Mouse (Mus musculus) kidney, postnatal 0 days (tissue): ENCODE measurements around the gene Zfpm1. TPM values are rescaled to one million over a fixed set of nuclear protein-coding genes. Genes with fewer than 3 reads are reported as not detected.

Experiments
- ATAC-seq: fragments of 200-750 bp; cut with Nextera tagmentation; replicated peaks from 2 replicates; pipeline ENCODE4 v1.8.0; 2017; ENCODE audit warnings: low read depth, moderate number of reproducible peaks, moderate TSS enrichment, moderate library complexity; ENCODE audit not compliant: low FRiP score
- DNase-seq: peaks from one replicate; pipeline ENCODE4 v3.0.0-alpha.2; 2016; ENCODE audit warnings: low spot score
- H3K27ac ChIP-seq: fragments of 300-500 bp; sonication (generic); 2 replicates; pipeline ENCODE4 v1.5.1; 2014; ENCODE audit warnings: mild to moderate bottlenecking
- H3K27me3 ChIP-seq: fragments of 300-500 bp; sonication (generic); 2 replicates; pipeline ENCODE4 v1.6.1; 2014; ENCODE audit warnings: low read length, mixed read lengths; ENCODE audit not compliant: insufficient read depth
- H3K36me3 ChIP-seq: fragments of 300-500 bp; sonication (generic); 2 replicates; pipeline ENCODE4 v1.6.1; 2014; ENCODE audit warnings: low read length, mixed read lengths; ENCODE audit not compliant: insufficient read depth
- H3K4me1 ChIP-seq: fragments of 300-500 bp; sonication (generic); replicated peaks from 2 replicates; pipeline ENCODE4 v1.6.1; 2014; ENCODE audit warnings: antibody characterized with exemption, low read length, mixed read lengths; ENCODE audit not compliant: insufficient read depth
- H3K4me2 ChIP-seq: fragments of 300-500 bp; sonication (generic); 2 replicates; pipeline ENCODE4 v1.6.1; 2014; ENCODE audit warnings: mild to moderate bottlenecking, low read length, moderate library complexity, mixed read lengths
- H3K4me3 ChIP-seq: fragments of 300-500 bp; sonication (generic); replicated peaks from 2 replicates; pipeline ENCODE4 v1.5.1; 2014; ENCODE audit warnings: low read depth, low read length
- H3K9ac ChIP-seq: fragments of 300-500 bp; sonication (generic); 2 replicates; pipeline ENCODE4 v1.6.1; 2014; ENCODE audit warnings: low read depth, low read length
- H3K9me3 ChIP-seq: fragments of 300-500 bp; sonication (generic); replicated peaks from 2 replicates; pipeline ENCODE4 v1.6.1; 2016; ENCODE audit warnings: low read length, inconsistent platforms, mixed read lengths
- CTCF ChIP-seq: IDR thresholded peaks from 2 replicates; pipeline ENCODE4 v1.5.1; 2016; ENCODE audit warnings: antibody characterized with exemption, low read depth, mild to moderate bottlenecking, moderate library complexity
- WGBS: fragments of 180-500 bp; shearing (Covaris S2); extraction: QIAGEN DNeasy Blood & Tissue Kit; methylation state at CpG from one replicate; pipeline ENCODE4 v1.1.7; 2014; 5-methylcytosine and 5-hydroxymethylcytosine counted together
- polyA plus RNA-seq: library from polyadenylated mRNA; unstranded; fragments of >200 nt; fragmentation: Nextera tagmentation; extraction: Ambion mirVana; gene quantifications from 2 replicates; pipeline ENCODE4 v1.2.1, GENCODE M21; 2015

The Zfpm1 gene
- polyA plus RNA-seq, 1 experiment from 2014 or later = 2.3 TPM

GRCm38 (mm10) chr8:122350309-122351089, 68.6 kb downstream of the Zfpm1 start:
- no peak for DNase-seq
- Histone ChIP-seq H3K27ac (no peak overlapping the region), H3K4me3 (no peak overlapping the region), H3K36me3 (no peaks in the 10 kb centered on the region), H3K9me3 (no peaks in the 10 kb centered on the region), H3K4me2 (no peak overlapping the region), H3K9ac (no peak overlapping the region), H3K27me3 (no peaks in the 10 kb centered on the region), H3K4me1 (no peaks in the 10 kb centered on the region)
- no peak for ATAC-seq
- TF ChIP-seq CTCF = no peak
- 49% methylated on average over 11 of the region's 11 CpGs for WGBS

GRCm38 (mm10) chr8:122354157-122354556, 72.2 kb downstream of the Zfpm1 start:
- ATAC-seq (no peak), DNase-seq (no peak)
- no peak overlapping the region for H3K27ac ChIP-seq
- no peaks in the 10 kb centered on the region for H3K36me3 ChIP-seq
- no peak overlapping the region for H3K4me2 ChIP-seq
- H3K27me3 ChIP-seq = no peaks in the 10 kb centered on the region
- H3K9me3 ChIP-seq = no peaks in the 10 kb centered on the region
- 44% methylated on average over 8 of the region's 8 CpGs for WGBS
- no peak overlapping the region for H3K4me3 ChIP-seq
- no peaks in the 10 kb centered on the region for H3K4me1 ChIP-seq
- no peak overlapping the region for H3K9ac ChIP-seq
- TF ChIP-seq CTCF = no peak

DNA sequence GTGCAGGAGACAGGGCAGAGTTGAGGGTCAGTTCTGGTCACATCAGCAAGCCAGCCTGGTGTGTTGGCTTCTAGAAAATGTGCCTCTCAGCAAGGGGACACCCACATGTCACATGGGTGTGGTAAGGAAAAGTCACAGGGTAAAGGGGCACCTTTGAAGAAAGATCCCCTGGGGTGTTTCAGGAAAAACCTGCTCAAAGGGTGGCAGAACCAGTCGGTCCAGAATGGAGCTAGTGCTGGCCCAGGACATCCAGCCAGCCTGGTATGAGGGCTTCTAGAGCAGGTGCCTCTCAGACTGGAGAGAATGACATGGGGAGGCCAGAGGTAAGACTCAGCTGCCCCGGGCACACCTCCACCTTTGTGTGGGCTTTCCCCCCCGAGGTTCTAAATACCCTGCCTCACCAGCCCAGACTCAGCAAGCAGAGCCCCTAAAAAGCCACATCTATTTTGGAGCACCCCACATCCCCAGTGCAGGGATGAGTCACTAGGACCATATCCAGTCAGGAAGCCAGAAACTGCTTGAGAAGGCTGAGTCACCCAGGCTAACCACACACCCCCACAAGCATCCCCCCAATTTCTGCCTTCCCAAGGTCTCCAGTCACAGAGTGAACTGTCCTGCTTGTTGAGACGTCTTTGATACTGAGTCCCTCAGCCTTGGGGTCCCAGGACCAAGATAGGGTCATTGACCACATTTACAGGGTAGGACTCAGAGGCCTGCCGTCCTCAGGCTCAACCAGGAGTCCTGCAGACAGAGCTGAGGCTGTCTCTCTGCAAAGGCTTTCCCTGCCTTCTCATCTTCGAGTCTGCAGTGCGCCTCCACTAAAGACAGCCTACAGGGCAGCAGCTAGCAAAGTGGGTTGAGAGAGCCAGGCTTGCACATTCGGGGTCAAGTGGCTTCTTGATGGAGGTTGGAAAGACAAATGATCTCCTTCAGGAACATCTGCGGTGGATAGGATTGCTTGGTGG, 74.0 kb downstream of the Zfpm1 start:
- Histone ChIP-seq H3K4me3 (no peak overlapping the region), H3K9ac (no peak overlapping the region), H3K27me3 (no peaks in the 10 kb centered on the region), H3K9me3 (no peaks in the 10 kb centered on the region), H3K36me3 (no peaks in the 10 kb centered on the region), H3K4me2 (no peak overlapping the region), H3K4me1 (no peaks in the 10 kb centered on the region), H3K27ac (no peak overlapping the region)
- WGBS = 69% methylated on average over 9 of the region's 9 CpGs
- no peak for TF ChIP-seq CTCF
- ATAC-seq (peak; percentile 66; the same call in 1 of the 2 replicates), DNase-seq (no peak)

DNA sequence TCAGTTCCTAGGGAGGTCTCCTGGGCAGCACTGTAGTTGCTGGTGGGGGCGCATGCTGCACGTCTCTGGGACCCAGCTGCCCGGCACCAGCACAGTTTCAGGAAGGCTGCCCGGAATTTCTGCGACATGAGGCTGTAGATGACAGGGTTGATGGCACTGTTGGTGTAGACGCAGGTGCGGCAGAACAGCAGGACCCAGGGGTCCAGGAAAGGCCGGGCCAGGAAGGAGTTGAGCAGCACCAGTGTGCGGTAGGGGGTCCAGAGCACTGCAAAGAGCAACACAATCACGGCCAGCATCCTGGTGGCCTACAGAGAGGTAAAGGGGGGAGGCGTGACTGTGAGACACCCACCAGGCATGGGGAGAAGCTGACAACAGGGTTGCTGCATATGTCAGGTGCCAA, 75.3 kb downstream of the Zfpm1 start:
- H3K4me3 ChIP-seq = no peak overlapping the region
- H3K4me1 ChIP-seq = no peaks in the 10 kb centered on the region
- H3K9ac ChIP-seq = no peak overlapping the region
- no peak for DNase-seq
- no peaks in the 10 kb centered on the region for H3K27me3 ChIP-seq
- H3K4me2 ChIP-seq = no peak overlapping the region
- H3K9me3 ChIP-seq = no peaks in the 10 kb centered on the region
- WGBS = 70% methylated on average over 11 of the region's 11 CpGs
- no peaks in the 10 kb centered on the region for H3K36me3 ChIP-seq
- TF ChIP-seq CTCF = no peak
- H3K27ac ChIP-seq = no peak overlapping the region
- no peak for ATAC-seq

DNA sequence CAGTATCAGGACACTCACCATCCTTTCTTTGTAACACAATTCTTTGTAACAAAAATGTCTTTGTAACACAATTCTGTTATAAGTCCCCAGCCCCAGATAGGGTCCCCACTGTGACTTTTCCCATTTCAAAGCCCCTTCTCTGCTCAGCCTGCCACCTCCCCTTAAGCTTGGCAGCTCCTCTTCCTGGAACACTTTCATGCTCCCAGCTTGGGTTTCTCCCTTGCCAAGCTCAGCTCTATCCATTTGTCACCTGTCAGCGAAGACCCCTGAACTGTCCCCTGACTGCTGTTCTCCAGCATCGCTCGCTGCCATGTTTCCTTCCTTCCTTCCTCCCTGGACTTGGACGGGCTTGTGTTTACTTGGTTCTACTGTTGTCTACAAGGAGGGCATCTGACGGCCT, 75.7 kb downstream of the Zfpm1 start:
- H3K4me3 ChIP-seq = no peak overlapping the region
- H3K9me3 ChIP-seq = no peaks in the 10 kb centered on the region
- no peaks in the 10 kb centered on the region for H3K27me3 ChIP-seq
- no peaks in the 10 kb centered on the region for H3K4me1 ChIP-seq
- TF ChIP-seq CTCF = no peak
- no peak overlapping the region for H3K9ac ChIP-seq
- H3K36me3 ChIP-seq = no peaks in the 10 kb centered on the region
- no peak overlapping the region for H3K4me2 ChIP-seq
- 70% methylated on average over 5 of the region's 5 CpGs for WGBS
- no peak overlapping the region for H3K27ac ChIP-seq
- ATAC-seq (no peak), DNase-seq (no peak)

DNA sequence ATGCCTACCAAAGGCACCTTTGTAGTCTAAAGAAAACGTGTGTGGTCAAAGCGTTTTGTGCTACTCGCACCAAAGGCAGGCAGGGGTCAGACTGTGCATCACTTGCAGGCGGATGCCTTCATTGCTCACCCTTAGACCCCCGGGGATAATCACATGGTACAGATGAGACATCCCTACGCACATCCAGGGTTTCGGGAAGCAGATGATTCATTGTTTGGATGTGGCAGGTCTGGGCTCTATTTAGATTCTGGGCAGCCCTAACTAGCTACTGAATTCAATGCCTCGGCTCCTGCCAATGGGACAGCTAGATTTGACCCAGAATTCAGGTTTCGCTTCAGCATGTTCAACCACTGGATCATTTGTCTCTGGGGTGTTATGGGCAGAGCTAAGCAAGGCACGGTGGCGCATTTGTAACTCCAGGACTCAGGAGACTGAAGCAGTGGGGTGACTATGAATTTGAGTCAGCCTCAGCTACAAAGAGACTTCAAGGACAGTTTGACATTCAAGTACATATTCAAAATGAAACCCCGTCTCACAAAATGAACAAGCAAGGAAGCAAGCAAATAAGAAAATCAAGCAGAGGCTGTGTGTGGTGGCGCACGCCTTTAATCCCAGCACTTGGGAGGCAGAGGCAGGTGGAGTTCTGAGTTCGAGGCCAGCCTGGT, 77.3 kb downstream of the Zfpm1 start:
- no peak for ATAC-seq

More for the DNA sequence above, 77.3 kb downstream of the Zfpm1 start:
- no peaks in the 10 kb centered on the region for H3K4me1 ChIP-seq
- WGBS = 79% methylated on average over 15 of the region's 15 CpGs
- no peak for TF ChIP-seq CTCF
- DNase-seq = no peak
- no peak overlapping the region for H3K4me3 ChIP-seq
- no peaks in the 10 kb centered on the region for H3K27me3 ChIP-seq
- H3K4me2 ChIP-seq = no peak overlapping the region
- no peaks in the 10 kb centered on the region for H3K36me3 ChIP-seq
- no peaks in the 10 kb centered on the region for H3K9me3 ChIP-seq
- H3K9ac ChIP-seq = no peak overlapping the region
- no peak overlapping the region for H3K27ac ChIP-seq
